Mouse (Mus musculus) midbrain, embryonic 10.5 days (tissue): Measurements from ENCODE around the gene Rabgef1. TPM values are rescaled to one million over a fixed set of nuclear protein-coding genes. Genes with fewer than 3 reads are reported as not detected.
"Not testable (repeated sequence)": the region's sequence is repeated elsewhere in the genome, so short reads cannot be mapped to it uniquely, and the experiment has no call there.

ENCODE experiments used
- DNase-seq: peaks from one replicate; pipeline ENCODE4 v3.0.0-alpha.2; 2017; ENCODE audit warnings: low spot score
- H3K27ac ChIP-seq: fragments of 300-500 bp; sonication (generic); replicated peaks from 2 replicates; pipeline ENCODE4 v1.5.1; 2016; ENCODE audit warnings: mild to moderate bottlenecking
- H3K27me3 ChIP-seq: fragments of 300-500 bp; sonication (generic); 2 replicates; pipeline ENCODE4 v1.6.1; 2016; ENCODE audit warnings: low read depth, mild to moderate bottlenecking; ENCODE audit not compliant: poor library complexity, severe bottlenecking
- H3K36me3 ChIP-seq: fragments of 300-500 bp; sonication (generic); 2 replicates; pipeline ENCODE4 v1.6.1; 2016; ENCODE audit warnings: mild to moderate bottlenecking, moderate library complexity
- H3K4me1 ChIP-seq: fragments of 300-500 bp; sonication (generic); 2 replicates; pipeline ENCODE4 v1.6.1; 2016
- H3K4me3 ChIP-seq: fragments of 300-500 bp; sonication (generic); 2 replicates; pipeline ENCODE4 v1.5.1; 2016; ENCODE audit warnings: mild to moderate bottlenecking, moderate library complexity
- H3K9me3 ChIP-seq: fragments of 300-500 bp; sonication (generic); replicated peaks from 2 replicates; pipeline ENCODE4 v1.6.1; 2016; ENCODE audit warnings: mild to moderate bottlenecking
- WGBS: fragments of 180-500 bp; shearing (Covaris S2); methylation state at CpG from one replicate; pipeline ENCODE4 v1.1.7; 2016; 5-methylcytosine and 5-hydroxymethylcytosine counted together
- polyA plus RNA-seq: library from polyadenylated mRNA; unstranded; fragments of >200 nt; fragmentation: Nextera tagmentation; extraction: Ambion mirVana; gene quantifications from 2 replicates; pipeline ENCODE4 v1.2.1, GENCODE M21; 2016

The Rabgef1 gene
- polyA plus RNA-seq, 1 experiment from 2014 or later, result 25.0 TPM

- Histone ChIP-seq H3K4me3 (no peak overlapping the region), H3K36me3 (peaks cover 45% of the 10 kb centered on the region), H3K27me3 (no peaks in the 10 kb centered on the region), H3K9me3 (no peaks in the 10 kb centered on the region), H3K27ac (no peak overlapping the region), H3K4me1 (peaks cover 16% of the 10 kb centered on the region)
- WGBS, result 94% methylated on average over 3 of the region's 3 CpGs
- no peak for DNase-seq
Measured at GRCm38 (mm10) chr5:130226790-130227189, 55.2 kb downstream of the Rabgef1 start.

DNA sequence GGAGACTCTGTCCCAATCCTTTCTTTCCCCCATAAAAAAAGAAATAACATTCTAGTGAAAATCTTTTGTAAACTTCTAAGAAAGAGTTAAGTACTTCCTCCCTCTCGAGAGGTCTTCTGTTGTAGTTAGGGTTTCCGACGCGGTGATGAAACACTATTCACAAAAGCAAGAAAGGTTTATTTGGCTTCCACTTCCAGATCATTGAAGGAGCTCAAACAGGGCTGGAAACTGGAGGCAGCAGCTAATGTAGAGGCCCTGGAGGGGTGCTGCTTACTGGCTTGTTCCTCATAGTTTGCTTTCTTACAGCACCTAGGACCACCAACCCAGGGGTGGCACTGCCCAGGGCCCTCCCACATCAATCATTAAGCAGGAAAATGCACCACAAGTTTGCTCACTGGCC, 56.5 kb downstream of the Rabgef1 start:
- H3K27me3 ChIP-seq, result no peaks in the 10 kb centered on the region
- peaks cover 11% of the 10 kb centered on the region for H3K4me1 ChIP-seq
- no peak for DNase-seq
- H3K36me3 ChIP-seq, result peaks cover 59% of the 10 kb centered on the region
- no peak overlapping the region for H3K4me3 ChIP-seq
- WGBS, result 96% methylated on average over 4 of the region's 4 CpGs
- H3K9me3 ChIP-seq, result no peaks in the 10 kb centered on the region
- no peak overlapping the region for H3K27ac ChIP-seq

- Histone ChIP-seq H3K27ac (no peak overlapping the region), H3K27me3 (no peaks in the 10 kb centered on the region), H3K9me3 (no peaks in the 10 kb centered on the region), H3K4me3 (no peak overlapping the region), H3K36me3 (peaks cover 99% of the 10 kb centered on the region), H3K4me1 (no peaks in the 10 kb centered on the region)
- WGBS, result 98% methylated on average over 8 of the region's 8 CpGs
- DNase-seq, result no peak
Measured at GRCm38 (mm10) chr5:130236302-130236701, 64.7 kb downstream of the Rabgef1 start.

- Histone ChIP-seq H3K9me3 (no peaks in the 10 kb centered on the region), H3K27ac (no peak overlapping the region), H3K4me1 (no peaks in the 10 kb centered on the region), H3K4me3 (no peak overlapping the region), H3K36me3 (peaks cover 99% of the 10 kb centered on the region), H3K27me3 (no peaks in the 10 kb centered on the region)
- WGBS, result 90% methylated on average over 7 of the region's 7 CpGs
- no peak for DNase-seq
Measured at GRCm38 (mm10) chr5:130239236-130239635, 67.6 kb downstream of the Rabgef1 start.

DNA sequence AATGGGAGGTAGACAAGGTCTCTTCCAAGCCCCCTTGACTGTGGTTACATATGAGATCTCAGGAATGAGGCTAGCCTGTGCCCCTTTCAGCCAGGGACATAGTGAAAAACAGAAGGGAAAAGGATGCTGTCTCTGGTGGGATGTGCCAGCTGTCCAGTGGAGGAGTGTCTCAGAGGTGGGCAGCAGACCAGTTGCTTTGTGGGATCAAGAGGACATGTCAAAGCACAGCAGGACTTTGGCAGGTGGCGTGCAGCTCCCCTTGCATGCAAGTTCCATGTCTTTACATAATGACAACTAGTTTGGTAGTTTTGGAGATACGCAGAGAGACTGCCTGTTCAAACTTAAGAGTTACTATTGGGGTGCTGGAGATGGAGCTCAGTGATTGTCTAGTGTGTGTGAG, 68.3 kb downstream of the Rabgef1 start:
- H3K27ac ChIP-seq, result no peak overlapping the region
- no peak for DNase-seq
- 92% methylated on average over 2 of the region's 2 CpGs for WGBS
- no peaks in the 10 kb centered on the region for H3K27me3 ChIP-seq
- peaks cover 99% of the 10 kb centered on the region for H3K36me3 ChIP-seq
- H3K4me1 ChIP-seq, result no peaks in the 10 kb centered on the region
- H3K9me3 ChIP-seq, result no peaks in the 10 kb centered on the region
- H3K4me3 ChIP-seq, result no peak overlapping the region

- no peak overlapping the region for H3K27ac ChIP-seq
- WGBS, result 92% methylated on average over 12 of the region's 12 CpGs
- H3K4me1 ChIP-seq, result no peaks in the 10 kb centered on the region
- no peak for DNase-seq
- no peaks in the 10 kb centered on the region for H3K9me3 ChIP-seq
- no peaks in the 10 kb centered on the region for H3K27me3 ChIP-seq
- no peak overlapping the region for H3K4me3 ChIP-seq
- H3K36me3 ChIP-seq, result peaks cover 99% of the 10 kb centered on the region
Measured at GRCm38 (mm10) chr5:130241426-130241825, 69.8 kb downstream of the Rabgef1 start.

GRCm38 (mm10) chr5:130247823-130248222, 76.2 kb downstream of the Rabgef1 start:
- Histone ChIP-seq H3K36me3 (peaks cover 100% of the 10 kb centered on the region), H3K4me3 (no peak overlapping the region), H3K27me3 (no peaks in the 10 kb centered on the region), H3K4me1 (no peaks in the 10 kb centered on the region), H3K27ac (no peak overlapping the region), H3K9me3 (no peaks in the 10 kb centered on the region)
- DNase-seq, result no peak
- WGBS, result 84% methylated on average over 5 of the region's 5 CpGs

GRCm38 (mm10) chr5:130254164-130255016, 82.8 kb downstream of the Rabgef1 start:
- WGBS, result 22% methylated on average over 19 of the region's 19 CpGs
- no peaks in the 10 kb centered on the region for H3K27me3 ChIP-seq
- H3K36me3 ChIP-seq, result peaks cover 50% of the 10 kb centered on the region
- H3K4me1 ChIP-seq, result peaks cover 22% of the 10 kb centered on the region
- peak overlapping the region; percentile 89 for H3K27ac ChIP-seq
- peak overlapping the region; percentile 78 for H3K4me3 ChIP-seq
- no peak for DNase-seq
- H3K9me3 ChIP-seq, result no peaks in the 10 kb centered on the region

DNA sequence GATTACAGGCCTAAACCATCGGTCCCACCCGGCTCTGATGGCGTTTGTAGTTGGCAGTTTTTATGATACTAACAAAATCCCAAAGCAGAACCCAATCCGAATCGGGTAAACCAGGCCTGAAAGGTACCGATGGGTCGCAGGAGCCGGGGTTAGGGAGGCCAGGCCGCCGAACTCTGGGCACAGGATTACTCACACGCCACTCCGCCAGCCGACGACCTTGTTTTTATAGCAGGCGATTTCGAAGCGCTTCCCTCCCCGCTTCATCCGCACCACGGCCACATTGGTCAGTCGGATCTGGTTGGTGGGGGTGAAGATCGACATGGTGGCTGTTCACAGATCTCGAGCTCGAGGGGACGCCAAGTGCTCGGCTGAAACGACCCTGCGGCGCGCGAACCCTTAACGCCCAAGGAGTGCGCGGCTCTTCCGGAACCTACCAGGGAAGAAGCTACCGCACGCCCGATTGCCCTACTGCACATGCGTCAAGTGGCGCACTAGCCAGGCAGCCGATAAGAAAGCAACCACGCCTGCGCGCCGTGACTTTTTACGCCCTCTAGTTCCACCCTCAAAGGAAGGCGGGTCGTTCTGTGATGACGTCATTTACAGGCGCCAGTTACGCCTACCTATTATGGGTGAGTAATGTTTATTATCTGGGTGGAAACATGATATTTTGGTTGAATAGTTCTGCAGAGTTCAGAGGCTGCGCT, 83.6 kb downstream of the Rabgef1 start, which contains the start of the genes Sbds and Tyw1:
Gene Sbds, minus strand, starts transcription at position 514 of the 704 bp plus-strand sequence.
Gene Tyw1, plus strand, starts transcription at position 603 of the 704 bp plus-strand sequence.
- WGBS, result under 1% methylated on average over 52 of the region's 52 CpGs
- H3K4me1 ChIP-seq, result peaks cover 22% of the 10 kb centered on the region
- no peaks in the 10 kb centered on the region for H3K9me3 ChIP-seq
- peak within 1 kb of the TSS; percentile 78 for H3K4me3 ChIP-seq
- H3K27ac ChIP-seq, result peak within 1 kb of the TSS; percentile 89
- peaks cover 48% of the 10 kb centered on the region for H3K36me3 ChIP-seq
- H3K27me3 ChIP-seq, result no peaks in the 10 kb centered on the region
- peak; percentile 97 for DNase-seq

GRCm38 (mm10) chr5:130255799-130256525, 84.4 kb downstream of the Rabgef1 start:
- Histone ChIP-seq H3K4me1 (peaks cover 22% of the 10 kb centered on the region), H3K4me3 (peak overlapping the region; percentile 78), H3K36me3 (peaks cover 42% of the 10 kb centered on the region), H3K27ac (peak overlapping the region; percentile 88)
- H3K9me3 ChIP-seq, DNase-seq, H3K27me3 ChIP-seq: not testable (repeated sequence)
- 35% methylated on average over 20 of the region's 20 CpGs for WGBS

DNA sequence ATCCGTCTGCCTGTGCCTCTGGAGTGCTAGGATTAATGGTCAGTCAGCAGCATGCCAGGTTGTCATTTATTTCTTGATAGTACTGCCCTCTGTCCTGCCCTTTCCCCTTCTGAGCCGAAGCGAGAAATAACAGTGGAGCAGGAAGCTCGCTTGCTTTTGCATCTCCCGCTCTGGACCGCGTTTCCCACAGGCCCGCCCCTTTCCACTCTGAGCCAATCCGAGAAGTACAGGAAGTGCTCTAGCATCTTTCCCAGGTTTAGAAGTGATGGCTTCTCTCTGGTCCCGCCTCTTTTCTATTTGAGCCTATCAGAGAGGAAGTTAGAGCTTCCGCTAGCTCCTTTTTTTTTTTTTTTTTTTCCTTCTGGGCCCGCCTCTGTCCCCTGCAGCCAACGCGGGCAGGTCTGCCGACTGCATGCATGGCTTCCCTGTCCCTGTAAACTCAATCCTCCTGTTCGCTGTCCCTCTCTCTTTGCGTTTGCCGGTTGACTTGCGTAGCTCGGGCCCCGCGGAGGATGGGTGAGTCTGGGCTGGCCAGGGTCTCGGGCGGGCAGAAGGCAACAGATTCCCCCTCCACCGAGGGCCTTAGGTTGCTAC, 85.2 kb downstream of the Rabgef1 start:
- Histone ChIP-seq H3K36me3 (peaks cover 39% of the 10 kb centered on the region), H3K4me1 (peaks cover 22% of the 10 kb centered on the region), H3K9me3 (no peaks in the 10 kb centered on the region), H3K4me3 (peak overlapping the region; percentile 78), H3K27ac (peak overlapping the region; percentile 88), H3K27me3 (no peaks in the 10 kb centered on the region)
- WGBS, result under 1% methylated on average over 25 of the region's 25 CpGs
- DNase-seq, result peak; percentile 92

DNA sequence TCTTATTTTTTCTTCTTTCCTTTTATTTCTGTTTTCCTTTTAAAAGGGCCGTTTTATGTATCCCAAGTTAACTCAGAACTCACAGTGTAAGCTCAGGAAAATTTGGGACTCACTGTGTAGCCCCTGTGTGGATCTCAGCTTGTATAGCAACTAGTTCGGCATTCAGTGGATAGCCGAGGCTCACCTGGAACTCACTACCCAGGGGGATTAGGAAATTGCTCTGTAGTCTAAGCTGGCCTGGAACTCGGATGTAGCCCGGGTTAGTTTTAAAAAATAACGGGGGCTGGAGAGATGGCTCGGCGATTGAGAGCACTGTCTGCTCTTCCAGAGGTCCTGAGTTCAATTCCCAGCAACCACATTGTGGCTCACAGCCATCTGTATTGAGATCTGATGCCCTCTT, 85.7 kb downstream of the Rabgef1 start:
- 12% methylated on average over 8 of the region's 8 CpGs for WGBS
- Histone ChIP-seq H3K4me3 (peak overlapping the region; percentile 78), H3K4me1 (peaks cover 22% of the 10 kb centered on the region), H3K36me3 (peaks cover 37% of the 10 kb centered on the region), H3K27ac (peak overlapping the region; percentile 88), H3K9me3 (no peaks in the 10 kb centered on the region), H3K27me3 (no peaks in the 10 kb centered on the region)
- no peak for DNase-seq
